Mouse (Mus musculus) forebrain, embryonic 16.5 days (tissue): ENCODE results near the gene Card11. TPM values are rescaled to one million over a fixed set of nuclear protein-coding genes. Genes with fewer than 3 reads are reported as not detected.

Experiments used
- ATAC-seq: fragments of 200-750 bp; cut with Nextera tagmentation; 2 replicates; pipeline ENCODE4 v1.8.0; 2017; ENCODE audit warnings: mild to moderate bottlenecking, moderate library complexity
- H3K27ac ChIP-seq: fragments of 300-500 bp; sonication (generic); 2 replicates; pipeline ENCODE4 v1.5.1; 2014; ENCODE audit warnings: low read length, control low read depth
- H3K27me3 ChIP-seq: fragments of 300-500 bp; sonication (generic); replicated peaks from 2 replicates; pipeline ENCODE4 v1.6.1; 2014; ENCODE audit warnings: low read length; ENCODE audit not compliant: control insufficient read depth, insufficient read depth
- H3K36me3 ChIP-seq: fragments of 300-500 bp; sonication (generic); 2 replicates; pipeline ENCODE4 v1.6.1; 2014; ENCODE audit not compliant: control insufficient read depth, insufficient read depth
- H3K4me1 ChIP-seq: fragments of 300-500 bp; sonication (generic); replicated peaks from 2 replicates; pipeline ENCODE4 v1.6.1; 2014; ENCODE audit warnings: low read length; ENCODE audit not compliant: control insufficient read depth, insufficient read depth
- H3K4me2 ChIP-seq: fragments of 300-500 bp; sonication (generic); 2 replicates; pipeline ENCODE4 v1.6.1; 2014; ENCODE audit warnings: mild to moderate bottlenecking, low read length, control low read depth
- H3K4me3 ChIP-seq: fragments of 300-500 bp; sonication (generic); replicated peaks from 2 replicates; pipeline ENCODE4 v1.5.1; 2014; ENCODE audit warnings: mild to moderate bottlenecking, low read length, control low read depth
- H3K9ac ChIP-seq: fragments of 300-500 bp; sonication (generic); replicated peaks from 2 replicates; pipeline ENCODE4 v1.6.1; 2014; ENCODE audit warnings: low read depth, low read length, control low read depth
- H3K9me3 ChIP-seq: fragments of 300-500 bp; sonication (generic); 2 replicates; pipeline ENCODE4 v1.6.1; 2016; ENCODE audit warnings: low read length; ENCODE audit not compliant: control insufficient read depth
- WGBS: fragments of 180-500 bp; shearing (Covaris S2); extraction: QIAGEN DNeasy Blood & Tissue Kit; methylation state at CpG from one replicate; pipeline ENCODE4 v1.1.7; 2014; 5-methylcytosine and 5-hydroxymethylcytosine counted together
- polyA plus RNA-seq: library from polyadenylated mRNA; unstranded; fragments of >200 nt; fragmentation: Nextera tagmentation; extraction: Ambion mirVana; gene quantifications from 2 replicates; pipeline ENCODE4 v1.2.1, GENCODE M21; 2015

The Card11 gene
- 0.05 TPM in 1 of 2 replicates, not detected in the other for polyA plus RNA-seq

DNA sequence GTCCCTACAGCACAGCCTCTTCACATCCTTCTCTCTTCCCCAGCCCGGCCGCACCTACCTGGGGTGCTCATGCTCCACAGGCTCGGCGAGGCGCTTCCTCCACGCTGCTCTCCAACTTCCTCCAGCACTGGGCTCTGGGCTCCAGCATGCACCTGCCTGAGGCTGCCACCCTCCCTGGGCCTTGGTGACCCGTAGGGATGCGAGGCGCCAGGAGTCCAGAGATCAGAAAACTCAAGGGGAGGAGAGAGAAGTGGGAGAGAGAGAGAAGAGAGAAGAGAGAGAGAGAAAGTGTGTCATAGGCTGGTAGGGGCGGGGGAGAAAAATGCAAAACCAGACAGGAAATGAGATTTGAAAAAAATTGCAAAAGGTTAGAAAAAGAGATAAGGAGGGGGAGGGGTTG is at the start of gene Card11:
TSS of gene Card11 (minus strand) at position 234 of the 400 bp plus-strand sequence.
- H3K36me3 ChIP-seq: no peaks in the 10 kb centered on the region
- no peak within 1 kb of the TSS for H3K9ac ChIP-seq
- WGBS: 76% methylated on average over 10 of the region's 10 CpGs
- H3K4me1 ChIP-seq: no peaks in the 10 kb centered on the region
- H3K9me3 ChIP-seq: no peaks in the 10 kb centered on the region
- H3K27ac ChIP-seq: no peak within 1 kb of the TSS
- no peak within 1 kb of the TSS for H3K4me2 ChIP-seq
- H3K27me3 ChIP-seq: no peaks in the 10 kb centered on the region
- no peak within 1 kb of the TSS for H3K4me3 ChIP-seq
- ATAC-seq: no peak

DNA sequence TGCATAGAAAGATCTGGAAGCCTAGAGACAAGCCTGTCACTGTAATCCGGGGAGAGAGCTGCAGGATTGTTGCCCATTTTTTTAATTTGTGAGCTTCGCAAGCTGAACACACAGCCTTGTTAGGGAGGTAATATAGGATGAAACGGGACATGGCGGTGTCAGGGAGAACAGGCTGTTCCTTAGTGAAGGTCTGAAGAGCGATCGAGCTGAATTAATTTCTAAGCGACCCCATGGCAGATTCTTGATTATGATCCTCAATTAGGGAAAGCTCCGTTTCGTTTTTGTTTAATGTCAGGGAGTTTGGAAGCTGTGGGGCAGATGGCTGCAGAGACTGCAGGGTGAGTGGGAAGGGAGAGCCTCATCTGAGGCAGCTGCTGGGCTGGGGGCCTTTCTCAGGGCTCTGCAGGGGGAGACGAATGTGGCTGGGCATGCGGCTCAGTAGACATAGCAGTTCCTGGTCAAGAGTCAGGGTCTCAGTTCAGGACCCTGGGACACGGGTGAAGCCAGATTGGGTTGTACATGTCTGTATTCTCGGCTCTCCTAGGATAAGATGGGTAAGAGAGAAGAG is 47.4 kb upstream of the Card11 start:
- Histone ChIP-seq H3K9me3 (peaks cover 7% of the 10 kb centered on the region; the same call in 1 of the 2 replicates), H3K27ac (no peak overlapping the region), H3K27me3 (no peaks in the 10 kb centered on the region), H3K4me1 (peaks cover 9% of the 10 kb centered on the region), H3K9ac (peak overlapping the region; percentile 27; the same call in 1 of the 2 replicates), H3K4me2 (peak overlapping the region; percentile 24; the same call in 1 of the 2 replicates), H3K36me3 (no peaks in the 10 kb centered on the region), H3K4me3 (no peak overlapping the region)
- WGBS: 28% methylated on average over 13 of the region's 13 CpGs
- peak; percentile 33; the same call in 1 of the 2 replicates for ATAC-seq

DNA sequence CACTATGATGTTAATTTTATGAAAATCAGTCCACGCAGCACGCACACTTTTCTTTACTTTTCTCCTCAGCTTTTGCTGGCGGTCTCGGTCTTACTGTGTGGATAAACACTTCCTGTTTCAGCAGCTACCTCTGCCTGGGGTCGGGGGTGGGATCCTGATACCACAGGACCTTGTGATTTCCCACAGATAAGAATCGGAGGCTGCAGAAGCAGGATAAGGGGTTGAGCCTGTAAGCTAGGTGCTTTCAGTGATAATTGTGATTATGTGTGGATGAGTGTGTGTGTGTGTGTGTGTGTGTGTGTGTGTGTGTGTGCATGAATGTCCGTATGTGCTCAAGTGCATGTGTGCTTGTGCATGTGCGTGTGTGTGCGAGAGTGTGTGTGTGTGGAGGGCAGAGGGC is 44.6 kb upstream of the Card11 start:
- Histone ChIP-seq H3K4me1 (peaks cover 9% of the 10 kb centered on the region), H3K9ac (no peak overlapping the region), H3K36me3 (no peaks in the 10 kb centered on the region), H3K27me3 (no peaks in the 10 kb centered on the region), H3K27ac (no peak overlapping the region), H3K9me3 (no peaks in the 10 kb centered on the region), H3K4me3 (no peak overlapping the region), H3K4me2 (no peak overlapping the region)
- 71% methylated on average over 9 of the region's 9 CpGs for WGBS
- ATAC-seq: no peak

DNA sequence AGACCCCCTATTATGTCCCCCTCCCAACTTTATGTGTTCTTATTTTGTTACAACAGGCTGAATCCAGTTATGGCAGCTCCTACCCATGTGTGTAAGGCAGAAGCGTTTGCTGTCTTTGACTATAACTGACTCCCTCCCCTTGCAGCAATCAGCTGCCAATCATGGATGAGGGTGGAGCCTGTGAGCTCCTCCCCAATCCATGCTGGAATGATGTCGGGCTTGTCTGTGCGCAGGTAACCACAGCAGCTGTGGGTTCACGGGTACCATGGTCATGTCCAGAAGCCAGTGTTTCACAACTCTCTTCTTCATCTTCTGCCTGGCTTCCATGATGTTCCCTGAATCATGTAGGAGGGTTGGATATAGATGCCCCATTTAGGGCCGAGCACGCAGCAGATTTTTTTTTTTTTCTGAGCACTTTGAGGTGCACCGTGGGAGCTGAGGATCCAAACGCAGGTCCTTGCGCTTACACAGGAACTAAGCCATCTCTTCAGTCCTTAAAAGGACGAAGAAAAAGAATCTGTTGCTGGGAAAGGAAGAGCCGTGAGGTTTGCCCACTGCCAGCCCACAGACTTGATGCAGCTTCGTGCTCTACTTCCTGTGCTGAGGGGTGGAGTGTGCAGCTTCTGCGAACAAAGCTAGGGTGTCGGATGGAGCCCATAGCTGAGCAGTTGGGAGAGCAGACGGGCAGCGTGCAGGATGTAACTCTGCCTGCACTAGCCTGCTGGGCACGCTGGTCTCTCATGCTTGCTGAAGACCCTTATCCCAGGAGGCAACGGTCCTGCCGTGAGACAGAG is 43.5 kb upstream of the Card11 start:
- no peak overlapping the region for H3K9ac ChIP-seq
- no peaks in the 10 kb centered on the region for H3K36me3 ChIP-seq
- H3K4me1 ChIP-seq: peaks cover 9% of the 10 kb centered on the region
- H3K4me3 ChIP-seq: no peak overlapping the region
- H3K27ac ChIP-seq: no peak overlapping the region
- no peaks in the 10 kb centered on the region for H3K9me3 ChIP-seq
- WGBS: 66% methylated on average over 19 of the region's 19 CpGs
- no peaks in the 10 kb centered on the region for H3K27me3 ChIP-seq
- no peak for ATAC-seq
- H3K4me2 ChIP-seq: no peak overlapping the region

DNA sequence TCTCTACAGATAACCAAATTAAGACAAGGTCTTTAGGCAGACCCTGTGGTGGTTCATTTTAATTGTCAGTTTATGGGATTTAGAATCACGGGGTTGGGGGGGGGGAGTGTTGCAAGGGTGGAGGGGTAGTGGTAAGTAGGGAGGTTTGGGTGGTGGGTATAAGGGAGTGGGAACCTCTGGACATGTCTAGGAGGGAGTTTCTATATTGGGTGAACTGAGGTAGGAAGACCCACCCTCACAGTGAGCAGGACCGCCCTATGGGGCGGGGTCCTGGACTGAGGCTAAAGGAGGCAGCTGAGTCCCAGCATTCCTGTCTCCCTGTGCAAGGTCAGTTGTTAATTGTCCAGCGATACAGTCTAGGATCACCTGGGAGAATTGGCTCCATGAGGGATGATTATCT is 42.0 kb upstream of the Card11 start:
- Histone ChIP-seq H3K4me3 (no peak overlapping the region), H3K4me2 (no peak overlapping the region), H3K9ac (no peak overlapping the region), H3K36me3 (no peaks in the 10 kb centered on the region), H3K4me1 (peaks cover 3% of the 10 kb centered on the region), H3K9me3 (no peaks in the 10 kb centered on the region), H3K27ac (no peak overlapping the region), H3K27me3 (no peaks in the 10 kb centered on the region)
- WGBS: 88% methylated on average over 4 of the region's 4 CpGs
- ATAC-seq: no peak

DNA sequence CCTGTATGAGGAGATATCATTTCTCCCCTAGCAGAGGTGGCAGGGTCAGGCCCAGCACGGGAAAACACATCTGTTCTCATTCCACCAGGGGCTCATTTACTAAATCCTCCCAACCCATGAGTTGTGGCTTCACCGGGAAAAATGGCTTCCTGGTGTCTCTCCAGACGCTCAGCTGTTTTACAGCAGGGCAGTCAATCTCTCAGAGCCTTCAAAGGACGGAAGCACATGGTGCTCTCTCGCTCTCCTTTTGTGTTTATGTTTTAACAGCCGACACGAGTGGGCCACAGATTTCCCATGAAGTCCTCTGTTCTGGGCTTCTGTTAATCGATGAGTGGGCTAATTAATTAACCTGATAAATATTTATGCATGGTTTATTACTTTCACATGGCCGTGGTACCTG is 40.5 kb upstream of the Card11 start:
- H3K9me3 ChIP-seq: no peaks in the 10 kb centered on the region
- H3K9ac ChIP-seq: no peak overlapping the region
- ATAC-seq: no peak
- H3K4me1 ChIP-seq: peaks cover 5% of the 10 kb centered on the region; the same call in 1 of the 2 replicates
- H3K4me3 ChIP-seq: no peak overlapping the region
- no peak overlapping the region for H3K4me2 ChIP-seq
- WGBS: 38% methylated on average over 9 of the region's 9 CpGs
- H3K36me3 ChIP-seq: no peaks in the 10 kb centered on the region
- H3K27me3 ChIP-seq: no peaks in the 10 kb centered on the region
- H3K27ac ChIP-seq: no peak overlapping the region

DNA sequence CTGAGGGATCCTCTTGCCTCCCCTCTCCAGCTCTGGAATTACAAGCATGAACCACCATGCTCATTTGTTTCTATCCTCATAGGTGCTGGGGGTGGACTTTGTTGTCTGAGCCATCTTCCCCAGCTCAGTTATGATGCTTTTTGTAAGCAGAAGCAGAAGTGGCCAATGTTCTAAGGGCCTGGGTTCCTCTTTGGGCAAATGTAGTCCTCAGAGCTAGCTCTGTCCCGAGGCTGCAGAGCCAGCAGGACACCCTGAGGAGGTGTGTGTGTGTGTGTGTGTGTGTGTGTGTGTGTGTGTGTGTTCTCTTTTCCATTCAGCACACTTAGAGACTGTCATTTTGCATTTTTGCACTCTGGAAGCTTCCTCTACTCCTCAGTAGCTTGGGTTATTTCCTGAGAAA is 38.0 kb upstream of the Card11 start:
- no peak overlapping the region for H3K4me3 ChIP-seq
- no peak overlapping the region for H3K27ac ChIP-seq
- H3K27me3 ChIP-seq: no peaks in the 10 kb centered on the region
- WGBS: 67% methylated on average over 1 of the region's 1 CpGs
- no peak overlapping the region for H3K9ac ChIP-seq
- no peak for ATAC-seq
- H3K36me3 ChIP-seq: no peaks in the 10 kb centered on the region
- H3K4me1 ChIP-seq: peaks cover 13% of the 10 kb centered on the region
- H3K9me3 ChIP-seq: no peaks in the 10 kb centered on the region
- H3K4me2 ChIP-seq: no peak overlapping the region

DNA sequence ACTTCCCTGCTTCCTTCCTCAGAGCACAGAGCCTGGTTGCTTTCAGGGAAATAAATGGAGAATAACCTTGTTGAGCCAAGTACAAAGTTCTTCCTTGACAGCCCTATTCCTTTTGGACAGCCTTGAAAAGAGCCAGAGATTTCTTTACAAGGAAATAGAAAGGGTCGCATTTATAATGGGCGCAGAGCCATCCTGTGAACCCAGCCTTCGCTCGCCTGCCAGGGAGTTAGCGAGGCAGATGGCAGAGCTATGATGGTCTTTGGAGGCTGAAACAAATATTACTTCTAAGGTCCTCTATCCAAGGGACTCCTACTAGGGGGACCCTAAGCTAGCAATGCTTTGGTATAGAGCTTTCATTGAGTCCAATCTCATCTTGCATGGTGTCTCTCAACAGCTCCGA is 35.0 kb upstream of the Card11 start:
- peaks cover 13% of the 10 kb centered on the region for H3K4me1 ChIP-seq
- no peak overlapping the region for H3K9ac ChIP-seq
- H3K36me3 ChIP-seq: no peaks in the 10 kb centered on the region
- H3K9me3 ChIP-seq: no peaks in the 10 kb centered on the region
- 0 out of 2 replicates have a peak, but pooled peaks have one; percentile 36 for ATAC-seq
- WGBS: 35% methylated on average over 6 of the region's 6 CpGs
- no peak overlapping the region for H3K27ac ChIP-seq
- H3K27me3 ChIP-seq: no peaks in the 10 kb centered on the region
- H3K4me2 ChIP-seq: no peak overlapping the region
- H3K4me3 ChIP-seq: no peak overlapping the region

DNA sequence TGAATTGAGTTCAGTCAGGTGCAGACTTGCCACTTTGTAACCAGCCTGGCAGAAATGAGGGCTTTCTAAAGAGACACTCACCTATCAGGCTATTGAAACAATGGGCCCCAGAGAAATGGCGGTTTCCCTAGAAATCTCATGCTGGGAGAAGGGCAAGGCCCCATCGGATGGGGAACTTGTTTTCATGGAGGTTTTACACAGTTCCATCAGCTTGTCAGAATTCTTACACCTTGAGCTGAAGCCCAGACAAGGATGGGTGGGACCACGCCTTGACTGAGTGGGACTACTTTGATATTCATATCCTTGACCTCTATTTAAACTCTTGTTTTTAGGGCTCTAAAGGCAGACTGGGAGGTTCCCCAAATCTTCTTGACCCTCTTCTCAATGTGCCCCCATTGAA is 33.9 kb upstream of the Card11 start:
- Histone ChIP-seq H3K27ac (no peak overlapping the region), H3K9me3 (no peaks in the 10 kb centered on the region), H3K27me3 (no peaks in the 10 kb centered on the region), H3K4me3 (no peak overlapping the region), H3K9ac (no peak overlapping the region), H3K4me1 (peaks cover 13% of the 10 kb centered on the region), H3K4me2 (no peak overlapping the region), H3K36me3 (no peaks in the 10 kb centered on the region)
- ATAC-seq: no peak
- 81% methylated on average over 3 of the region's 3 CpGs for WGBS
